Mouse (Mus musculus) ES-E14 (cell line): ENCODE measurements at regions not wholly inside any gene's neighbourhood (a gene's known extent, or its start where the extent isn't known, plus 50 kb on each side); places are given as distances from the start of the nearest gene placed in this dataset.

Experiments
- DNase-seq: peaks from one replicate; pipeline ENCODE4 v3.0.0-alpha.2; 2013; ENCODE audit warnings: low read depth, low spot score
- H3K27ac ChIP-seq: 2 replicates; pipeline ENCODE4 v1.5.1; 2012; ENCODE audit warnings: low read depth, mild to moderate bottlenecking, low read length, moderate library complexity, mixed read lengths; ENCODE audit not compliant: poor library complexity, insufficient read depth, severe bottlenecking
- H3K36me3 ChIP-seq: 2 replicates; pipeline ENCODE4 v1.6.1; 2012; ENCODE audit warnings: mild to moderate bottlenecking, low read length, moderate library complexity, mixed read lengths; ENCODE audit not compliant: control insufficient read depth, poor library complexity, insufficient read depth, severe bottlenecking
- H3K4me1 ChIP-seq, 2 experiments: fragments of 150-350 bp in 1 of 2; sonication (generic) in 1 of 2; 2 replicates each; pipeline ENCODE4 v1.6.1; 2012; ENCODE audit warnings: low read length in 2 of 2, mild to moderate bottlenecking in 1 of 2, mixed read lengths in 1 of 2; ENCODE audit not compliant: control insufficient read depth in 2 of 2, insufficient read depth in 2 of 2, poor library complexity in 1 of 2
- H3K4me3 ChIP-seq, 2 experiments: fragments of 150-350 bp in 1 of 2; sonication (generic) in 1 of 2; 2 replicates each; pipeline ENCODE4 v1.5.1; 2012; ENCODE audit warnings: low read length in 2 of 2, low read depth in 1 of 2, mild to moderate bottlenecking in 1 of 2, mixed read lengths in 1 of 2; ENCODE audit not compliant: insufficient read depth in 1 of 2, poor library complexity in 1 of 2, severe bottlenecking in 1 of 2
- H3K9ac ChIP-seq: 2 replicates; pipeline ENCODE4 v1.6.1; 2012; ENCODE audit warnings: low read depth, mild to moderate bottlenecking, low read length, mixed read lengths; ENCODE audit not compliant: poor library complexity, insufficient read depth, severe bottlenecking
- H3K9me3 ChIP-seq: fragments of 150-350 bp; sonication (generic); 2 replicates; pipeline ENCODE4 v1.6.1; 2012; ENCODE audit warnings: low read depth, mild to moderate bottlenecking, low read length; ENCODE audit not compliant: control insufficient read depth, insufficient read depth
- CHD2 ChIP-seq: IDR thresholded peaks from 2 replicates; pipeline ENCODE4 v1.6.1; 2014; ENCODE audit warnings: mild to moderate bottlenecking, low read depth, low read length, inconsistent platforms
- HCFC1 ChIP-seq: IDR thresholded peaks from 2 replicates; pipeline ENCODE4 v1.6.1; 2012; ENCODE audit warnings: low read length, inconsistent platforms, borderline replicate concordance; ENCODE audit not compliant: insufficient read depth
- MAFK ChIP-seq: IDR thresholded peaks from 2 replicates; pipeline ENCODE4 v1.6.1; 2014; ENCODE audit warnings: mild to moderate bottlenecking, low read depth, low read length, inconsistent platforms; ENCODE audit not compliant: insufficient read depth
- ZC3H11A ChIP-seq: IDR thresholded peaks from 2 replicates; pipeline ENCODE4 v1.6.1; 2012; ENCODE audit warnings: low read depth, mild to moderate bottlenecking, inconsistent platforms, low read length, borderline replicate concordance
- ZNF384 ChIP-seq: IDR thresholded peaks from 2 replicates; pipeline ENCODE4 v1.6.1; 2012; ENCODE audit warnings: low read depth, low read length, inconsistent platforms
- in situ Hi-C, 2 experiments: fragments of 600-800 bp; cut with MboI; formaldehyde crosslinking; loops; one replicate each; pipeline ENCODE4 v1.15.1; 2025; ENCODE audit warnings: low sequenced_read_pairs in 2 of 2, inconsistent platforms in 1 of 2; ENCODE audit not compliant: unreplicated experiment in 2 of 2

GRCm38 (mm10) chr1:77929552-77929951 is 267.4 kb downstream of the Pax3 start:
- Histone ChIP-seq H3K4me3 (no peak overlapping the region), H3K9me3 (no peaks in the 10 kb centered on the region), H3K9ac (no peak overlapping the region), H3K27ac (no peak overlapping the region), H3K36me3 (no peaks in the 10 kb centered on the region), H3K4me1 (no peaks in the 10 kb centered on the region)
- no peak for DNase-seq
- no peak for TF ChIP-seq MAFK
- TF ChIP-seq HCFC1: no peak
- no peak for TF ChIP-seq ZNF384
- TF ChIP-seq CHD2: no peak
- in situ Hi-C loops: no loop called here

- in situ Hi-C loops: no loop called here
- no peaks in the 10 kb centered on the region for H3K36me3 ChIP-seq
- no peak overlapping the region for H3K4me3 ChIP-seq
- H3K9ac ChIP-seq: no peak overlapping the region
- TF ChIP-seq CHD2 (no peak), ZC3H11A (no peak), MAFK (no peak), HCFC1 (no peak), ZNF384 (no peak)
- no peak overlapping the region for H3K27ac ChIP-seq
- H3K4me1 ChIP-seq: no peaks in the 10 kb centered on the region
- DNase-seq: no peak
- no peaks in the 10 kb centered on the region for H3K9me3 ChIP-seq
Observed at GRCm38 (mm10) chr1:77926146-77926545, 270.8 kb downstream of the Pax3 start.

- in situ Hi-C loops: no loop called here
- no peaks in the 10 kb centered on the region for H3K4me1 ChIP-seq
- no peaks in the 10 kb centered on the region for H3K9me3 ChIP-seq
- H3K9ac ChIP-seq: no peak overlapping the region
- no peaks in the 10 kb centered on the region for H3K36me3 ChIP-seq
- H3K27ac ChIP-seq: no peak overlapping the region
- H3K4me3 ChIP-seq: no peak overlapping the region
- DNase-seq: no peak
- TF ChIP-seq CHD2: no peak
- no peak for TF ChIP-seq MAFK
- TF ChIP-seq ZC3H11A: no peak
- no peak for TF ChIP-seq ZNF384
- no peak for TF ChIP-seq HCFC1
Observed at GRCm38 (mm10) chr1:77896226-77896625, 300.7 kb downstream of the Pax3 start.

GRCm38 (mm10) chr1:77879026-77879425 is 317.9 kb downstream of the Pax3 start:
- TF ChIP-seq ZC3H11A (no peak), CHD2 (no peak), ZNF384 (no peak), MAFK (no peak)
- Histone ChIP-seq H3K4me1 (no peaks in the 10 kb centered on the region), H3K9ac (no peak overlapping the region)

GRCm38 (mm10) chr1:77870125-77870524 is 326.8 kb downstream of the Pax3 start:
- DNase-seq: no peak
- no peak for TF ChIP-seq ZNF384
- TF ChIP-seq MAFK: no peak
- TF ChIP-seq ZC3H11A: no peak
- TF ChIP-seq HCFC1: no peak
- no peak for TF ChIP-seq CHD2
- H3K4me1 ChIP-seq: no peaks in the 10 kb centered on the region
- in situ Hi-C loops: no loop called here
- H3K9ac ChIP-seq: no peak overlapping the region
- no peaks in the 10 kb centered on the region for H3K9me3 ChIP-seq
- H3K36me3 ChIP-seq: no peaks in the 10 kb centered on the region
- no peak overlapping the region for H3K4me3 ChIP-seq
- H3K27ac ChIP-seq: no peak overlapping the region

More at GRCm38 (mm10) chr1:77879026-77879425, 317.9 kb downstream of the Pax3 start:
- Histone ChIP-seq H3K36me3 (no peaks in the 10 kb centered on the region), H3K4me3 (no peak overlapping the region), H3K9me3 (no peaks in the 10 kb centered on the region), H3K27ac (no peak overlapping the region)
- in situ Hi-C loops: no loop called here
- DNase-seq: no peak
